Mouse (Mus musculus): ENCODE results near the gene Atp13a4. TPM values are rescaled to one million over a fixed set of nuclear protein-coding genes. Genes with fewer than 3 reads are reported as not detected.

Gene Atp13a4
- total RNA-seq, 4 experiments from 2014 or later: 16.5 to 21.1 (median 18.4) TPM

GRCm38 (mm10) chr16:29480396-29480795 is 64.3 kb downstream of the Atp13a4 start:
- DNase-seq (ENCODE audit: low spot score in 2 of 2): no peak

DNA sequence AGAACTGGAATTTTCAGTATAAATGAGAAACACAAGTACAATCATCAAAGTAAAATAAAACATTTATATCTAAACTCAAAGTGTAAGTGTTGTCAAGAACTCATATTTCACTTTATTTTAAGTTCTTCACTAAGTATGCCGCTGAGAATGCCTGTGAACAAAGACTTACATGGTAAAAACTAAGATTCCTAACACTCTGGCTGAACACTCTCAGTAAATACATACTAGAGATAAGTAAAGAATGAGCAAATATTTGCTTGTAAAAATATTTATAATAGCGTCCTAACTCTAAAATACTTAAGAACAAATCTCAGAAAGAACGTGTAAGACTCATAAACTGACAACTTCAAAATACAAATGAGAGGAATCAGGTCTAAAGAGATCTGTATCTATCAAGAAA is 80.9 kb downstream of the Atp13a4 start:
- DNase-seq (ENCODE audit: low spot score in 2 of 2): no peak

DNA sequence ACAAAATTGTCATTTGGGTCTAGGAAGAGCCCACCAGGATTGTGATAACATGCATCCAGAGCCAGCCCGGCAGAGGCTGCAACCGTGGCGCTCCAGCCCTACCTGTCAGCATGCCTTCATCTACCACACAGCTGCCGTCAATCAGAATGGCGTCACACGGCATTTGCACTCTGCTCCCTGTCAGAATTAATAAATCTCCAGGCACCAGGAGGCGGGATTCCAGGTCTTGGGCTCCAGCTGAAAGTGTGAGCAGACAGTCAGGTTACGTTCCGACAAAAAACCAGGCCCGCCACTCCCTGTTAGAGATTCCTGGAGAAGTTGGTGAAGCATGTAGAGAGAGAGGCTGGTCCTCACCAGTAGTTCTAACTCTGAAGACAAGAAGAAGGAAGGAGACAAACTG is 85.3 kb downstream of the Atp13a4 start:
- no peak for DNase-seq (ENCODE audit: low spot score in 2 of 2)

GRCm38 (mm10) chr16:29456851-29457250 is 87.8 kb downstream of the Atp13a4 start:
- no peak for DNase-seq (ENCODE audit: low spot score in 2 of 2)

- no peak for DNase-seq (ENCODE audit: low spot score in 2 of 2)
Observed at GRCm38 (mm10) chr16:29453282-29453681, 91.4 kb downstream of the Atp13a4 start.

- no peak for DNase-seq (ENCODE audit: low spot score in 2 of 2)
Observed at GRCm38 (mm10) chr16:29451706-29452105, 93.0 kb downstream of the Atp13a4 start.

- no peak for DNase-seq (ENCODE audit: low spot score in 2 of 2)
Observed at GRCm38 (mm10) chr16:29442126-29442525, 102.5 kb downstream of the Atp13a4 start.

- no peak for DNase-seq (ENCODE audit: low spot score in 2 of 2)
Observed at GRCm38 (mm10) chr16:29441405-29441985, 103.2 kb downstream of the Atp13a4 start.

GRCm38 (mm10) chr16:29438045-29438444 is 106.6 kb downstream of the Atp13a4 start:
- no peak for DNase-seq (ENCODE audit: low spot score in 2 of 2)

GRCm38 (mm10) chr16:29435746-29436145 is 108.9 kb downstream of the Atp13a4 start:
- DNase-seq (ENCODE audit: low spot score in 2 of 2): no peak

GRCm38 (mm10) chr16:29434712-29435111 is 110.0 kb downstream of the Atp13a4 start:
- peak in 1 of 2 experiments; percentile 36 for DNase-seq (ENCODE audit: low spot score in 2 of 2)

- no peak for DNase-seq (ENCODE audit: low spot score in 2 of 2)
Observed at GRCm38 (mm10) chr16:29414822-29415221, 129.8 kb downstream of the Atp13a4 start.

DNA sequence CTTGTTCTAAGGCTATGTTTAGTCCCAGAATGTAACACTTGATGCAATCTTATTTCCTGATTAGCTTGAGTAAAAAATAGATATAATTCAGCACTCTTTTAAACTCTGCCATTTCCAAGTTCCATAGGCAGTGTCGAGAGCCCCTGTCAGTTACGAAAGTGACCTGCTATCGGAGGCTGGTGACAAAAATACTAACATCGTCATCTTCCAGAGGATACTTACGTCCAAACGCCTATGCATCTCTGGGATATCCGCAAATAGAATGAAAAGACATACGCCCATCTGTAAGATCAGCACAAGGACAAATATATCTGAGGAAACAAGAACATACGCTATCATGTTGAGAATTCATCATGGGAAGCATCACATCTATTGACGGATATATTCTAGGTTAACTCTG is 137.3 kb downstream of the Atp13a4 start:
- no peak for DNase-seq (ENCODE audit: low spot score in 2 of 2)

GRCm38 (mm10) chr16:29399079-29399478 is 145.6 kb downstream of the Atp13a4 start:
- no peak for DNase-seq (ENCODE audit: low spot score in 2 of 2)

- no peak for DNase-seq (ENCODE audit: low spot score in 2 of 2)
Observed at GRCm38 (mm10) chr16:29384781-29385180, 159.9 kb downstream of the Atp13a4 start.

DNA sequence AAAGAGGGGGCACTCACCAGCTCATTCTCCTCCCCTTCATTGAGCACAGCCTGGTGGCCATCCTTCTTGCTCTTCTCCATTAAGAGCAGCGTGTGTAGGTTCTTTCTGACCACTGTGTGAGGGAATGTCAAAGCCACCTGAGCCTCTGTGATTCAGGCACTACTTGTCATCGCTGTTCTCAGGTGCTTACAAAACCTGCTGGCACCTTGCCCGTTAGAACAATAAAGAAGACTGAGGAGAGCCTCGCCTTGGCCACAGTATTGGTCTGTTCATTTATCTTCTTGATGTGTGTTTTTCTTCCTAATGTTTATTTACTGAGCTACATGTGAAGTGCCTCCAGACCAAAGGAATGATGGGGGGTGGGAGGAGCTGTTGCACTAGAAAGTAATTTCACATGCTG is 166.2 kb downstream of the Atp13a4 start, which contains the start of gene Atp13a5:
Gene Atp13a5 (minus strand): TSS at position 275 of the 400 bp plus-strand sequence.
- no peak for DNase-seq (ENCODE audit: low spot score in 2 of 2)

DNA sequence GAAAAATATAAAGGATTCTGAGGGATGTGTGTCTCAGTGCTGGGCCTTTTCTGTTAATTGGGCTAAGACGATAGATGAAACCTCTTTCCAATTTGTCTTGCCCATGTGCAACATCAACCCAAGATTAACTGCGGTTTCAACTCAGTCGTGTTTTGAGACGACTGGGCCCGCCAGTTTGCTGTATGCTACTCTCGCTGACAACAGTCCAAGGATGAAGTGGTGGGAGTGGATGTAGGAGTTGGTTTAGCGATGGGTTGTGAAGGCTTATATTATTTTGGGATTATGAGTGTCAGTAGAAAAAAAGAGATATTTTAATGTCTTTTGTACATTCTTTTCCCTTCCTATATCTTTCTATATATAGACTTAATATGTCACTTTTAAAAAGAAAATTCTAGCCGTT is 170.0 kb downstream of the Atp13a4 start:
- no peak for DNase-seq (ENCODE audit: low spot score in 2 of 2)

Other genes starting within 250 kb of the Atp13a4 start
- gene Atp13a5, start 166.1 kb downstream of the Atp13a4 start, total RNA-seq (2022): 10 to 100 TPM in 3 of 4 experiments, 1 to 10 TPM in 1; 9.7 to 15.2 (median 13.5) TPM
- gene Opa1, start 34.5 kb upstream of the Atp13a4 start, total RNA-seq (2022): 100 to 1,000 TPM in 3 of 4 experiments, 10 to 100 TPM in 1; 97.8 to 109 (median 104) TPM

Measured in layer of hippocampus, adult 8-10 months (tissue).